Mouse (Mus musculus): ENCODE data around the gene Dnaja1. TPM values are rescaled to one million over a fixed set of nuclear protein-coding genes. Genes with fewer than 3 reads are reported as not detected.

Gene Dnaja1
- polyA plus RNA-seq, 1 experiment from 2014 or later: 183 TPM

- Histone ChIP-seq H3K9ac (replicated peaks) (peak within 1 kb of the TSS; percentile 97), H3K36me3 (replicated peaks; ENCODE audit: insufficient read depth, low read length) (peaks cover 22% of the 10 kb centered on the region), H3K4me1 (ENCODE audit: insufficient read depth) (peaks cover 11% of the 10 kb centered on the region; the same call in 1 of the 2 replicates), H3K27me3 (ENCODE audit: insufficient read depth, low read length) (no peaks in the 10 kb centered on the region), H3K9me3 (ENCODE audit: low read length) (no peaks in the 10 kb centered on the region), H3K4me2 (ENCODE audit: low read depth, low read length) (peak within 1 kb of the TSS; percentile 71), H3K27ac (ENCODE audit: low read depth) (peak within 1 kb of the TSS; percentile 92), H3K4me3 (ENCODE audit: low read depth, low read length) (peak within 1 kb of the TSS; percentile 100)
- 1% methylated on average over 40 of the region's 40 CpGs for WGBS (ENCODE audit: insufficient replicate concordance)
- DNase-seq: peak; percentile 99
- TF ChIP-seq EP300 (IDR thresholded peaks at IDR 0.05; ENCODE audit: low read depth) (no peak), CTCF (IDR thresholded peaks at IDR 0.05; ENCODE audit: low read depth) (no peak)
- ATAC-seq: peak; percentile 100
These were observed 36.0 kb downstream of the Dnaja1 start, which contains the start of gene Smu1 for GRCm38 (mm10) chr4:40757780-40758420. Gene Smu1, minus strand, starts transcription at chr4:40757923.

GRCm38 (mm10) chr4:40759876-40760275, 37.9 kb downstream of the Dnaja1 start:
- no peak for TF ChIP-seq CTCF (IDR thresholded peaks at IDR 0.05; ENCODE audit: low read depth)
- TF ChIP-seq EP300 (IDR thresholded peaks at IDR 0.05; ENCODE audit: low read depth): no peak
- Histone ChIP-seq H3K4me3 (ENCODE audit: low read depth, low read length) (no peak overlapping the region), H3K9me3 (ENCODE audit: low read length) (no peaks in the 10 kb centered on the region), H3K4me2 (ENCODE audit: low read depth, low read length) (no peak overlapping the region), H3K9ac (replicated peaks) (no peak overlapping the region), H3K27me3 (ENCODE audit: insufficient read depth, low read length) (no peaks in the 10 kb centered on the region), H3K4me1 (ENCODE audit: insufficient read depth) (peaks cover 11% of the 10 kb centered on the region; the same call in 1 of the 2 replicates), H3K27ac (ENCODE audit: low read depth) (no peak overlapping the region), H3K36me3 (replicated peaks; ENCODE audit: insufficient read depth, low read length) (peaks cover 5% of the 10 kb centered on the region; the same call in 1 of the 2 replicates)
- ATAC-seq (no peak), DNase-seq (no peak)
- 39% methylated on average over 5 of the region's 5 CpGs for WGBS (ENCODE audit: insufficient replicate concordance)

- DNase-seq (peak; percentile 84), ATAC-seq (peak; percentile 54; the same call in 1 of the 2 replicates)
- Histone ChIP-seq H3K4me3 (ENCODE audit: low read depth, low read length) (peak overlapping the region; percentile 24), H3K9me3 (ENCODE audit: low read length) (no peaks in the 10 kb centered on the region), H3K27ac (ENCODE audit: low read depth) (0 out of 2 replicates have a peak overlapping the region, but pooled peaks have one; percentile 41), H3K9ac (replicated peaks) (peak overlapping the region; percentile 30; the same call in 1 of the 2 replicates), H3K36me3 (replicated peaks; ENCODE audit: insufficient read depth, low read length) (no peaks in the 10 kb centered on the region), H3K4me2 (ENCODE audit: low read depth, low read length) (peak overlapping the region; percentile 64), H3K27me3 (ENCODE audit: insufficient read depth, low read length) (no peaks in the 10 kb centered on the region), H3K4me1 (ENCODE audit: insufficient read depth) (peaks cover 14% of the 10 kb centered on the region; the same call in 1 of the 2 replicates)
- WGBS (ENCODE audit: insufficient replicate concordance): 19% methylated on average over 12 of the region's 12 CpGs
- TF ChIP-seq CTCF (IDR thresholded peaks at IDR 0.05; ENCODE audit: low read depth) (peak; percentile 97), EP300 (IDR thresholded peaks at IDR 0.05; ENCODE audit: low read depth) (no peak)
These were observed 52.6 kb downstream of the Dnaja1 start for GRCm38 (mm10) chr4:40774279-40775259.

- Histone ChIP-seq H3K36me3 (replicated peaks; ENCODE audit: insufficient read depth, low read length) (no peaks in the 10 kb centered on the region), H3K4me2 (ENCODE audit: low read depth, low read length) (no peak overlapping the region), H3K27me3 (ENCODE audit: insufficient read depth, low read length) (no peaks in the 10 kb centered on the region), H3K4me3 (ENCODE audit: low read depth, low read length) (no peak overlapping the region), H3K27ac (ENCODE audit: low read depth) (no peak overlapping the region), H3K4me1 (ENCODE audit: insufficient read depth) (peaks cover 17% of the 10 kb centered on the region), H3K9me3 (ENCODE audit: low read length) (no peaks in the 10 kb centered on the region), H3K9ac (replicated peaks) (no peak overlapping the region)
- DNase-seq (peak; percentile 43), ATAC-seq (no peak)
- 64% methylated on average over 4 of the region's 4 CpGs for WGBS (ENCODE audit: insufficient replicate concordance)
- TF ChIP-seq EP300 (IDR thresholded peaks at IDR 0.05; ENCODE audit: low read depth): no peak
- no peak for TF ChIP-seq CTCF (IDR thresholded peaks at IDR 0.05; ENCODE audit: low read depth)
These were observed 54.5 kb downstream of the Dnaja1 start for GRCm38 (mm10) chr4:40776416-40776815.

- no peak overlapping the region for H3K27ac ChIP-seq (ENCODE audit: low read depth)
- ATAC-seq (no peak), DNase-seq (no peak)
- no peaks in the 10 kb centered on the region for H3K27me3 ChIP-seq (ENCODE audit: insufficient read depth, low read length)
- no peaks in the 10 kb centered on the region for H3K36me3 ChIP-seq (replicated peaks; ENCODE audit: insufficient read depth, low read length)
- H3K9me3 ChIP-seq (ENCODE audit: low read length): no peaks in the 10 kb centered on the region
- WGBS (ENCODE audit: insufficient replicate concordance): 24% methylated on average over 2 of the region's 2 CpGs
- peaks cover 24% of the 10 kb centered on the region for H3K4me1 ChIP-seq (ENCODE audit: insufficient read depth)
- TF ChIP-seq CTCF (IDR thresholded peaks at IDR 0.05; ENCODE audit: low read depth) (no peak), EP300 (IDR thresholded peaks at IDR 0.05; ENCODE audit: low read depth) (no peak)
- no peak overlapping the region for H3K4me2 ChIP-seq (ENCODE audit: low read depth, low read length)
- no peak overlapping the region for H3K9ac ChIP-seq (replicated peaks)
- H3K4me3 ChIP-seq (ENCODE audit: low read depth, low read length): no peak overlapping the region
These were observed 55.2 kb downstream of the Dnaja1 start for GRCm38 (mm10) chr4:40777116-40777515.

GRCm38 (mm10) chr4:40778656-40779055, 56.7 kb downstream of the Dnaja1 start:
- TF ChIP-seq CTCF (IDR thresholded peaks at IDR 0.05; ENCODE audit: low read depth) (peak; percentile 36), EP300 (IDR thresholded peaks at IDR 0.05; ENCODE audit: low read depth) (no peak)
- Histone ChIP-seq H3K27ac (ENCODE audit: low read depth) (no peak overlapping the region), H3K9ac (replicated peaks) (no peak overlapping the region), H3K4me3 (ENCODE audit: low read depth, low read length) (no peak overlapping the region), H3K4me1 (ENCODE audit: insufficient read depth) (peaks cover 26% of the 10 kb centered on the region), H3K9me3 (ENCODE audit: low read length) (no peaks in the 10 kb centered on the region), H3K4me2 (ENCODE audit: low read depth, low read length) (no peak overlapping the region), H3K27me3 (ENCODE audit: insufficient read depth, low read length) (no peaks in the 10 kb centered on the region), H3K36me3 (replicated peaks; ENCODE audit: insufficient read depth, low read length) (no peaks in the 10 kb centered on the region)
- ATAC-seq (no peak), DNase-seq (no peak)
- 70% methylated on average over 6 of the region's 6 CpGs for WGBS (ENCODE audit: insufficient replicate concordance)
